Mouse (Mus musculus) myocyte (in vitro differentiated cells): ENCODE data around the gene Tle3.

ENCODE experiments used
- E2F4 ChIP-seq: IDR thresholded peaks from one replicate; pipeline ENCODE4 v1.6.1; 2011; ENCODE audit warnings: mild to moderate bottlenecking, control low read depth, moderate library complexity; ENCODE audit not compliant: insufficient read depth
- POLR2A ChIP-seq: IDR thresholded peaks from one replicate; pipeline ENCODE4 v1.6.1; 2011; ENCODE audit warnings: low read depth, mild to moderate bottlenecking, control low read depth, moderate library complexity; ENCODE audit not compliant: insufficient read length
- SRF ChIP-seq: IDR thresholded peaks from one replicate; pipeline ENCODE4 v1.6.1; 2011; ENCODE audit warnings: low read depth; ENCODE audit not compliant: control insufficient read depth, insufficient read length
- TCF12 ChIP-seq: IDR thresholded peaks from one replicate; pipeline ENCODE4 v1.6.1; 2011; ENCODE audit warnings: mild to moderate bottlenecking, control low read depth; ENCODE audit not compliant: poor library complexity, insufficient read depth, severe bottlenecking
- TCF3 ChIP-seq: IDR thresholded peaks from one replicate; pipeline ENCODE4 v1.6.1; 2011; ENCODE audit warnings: low read depth, control low read depth; ENCODE audit not compliant: insufficient read length
- USF1 ChIP-seq: IDR thresholded peaks from one replicate; pipeline ENCODE4 v1.6.1; 2011; ENCODE audit warnings: low read depth, mild to moderate bottlenecking, control low read depth, moderate library complexity

DNA sequence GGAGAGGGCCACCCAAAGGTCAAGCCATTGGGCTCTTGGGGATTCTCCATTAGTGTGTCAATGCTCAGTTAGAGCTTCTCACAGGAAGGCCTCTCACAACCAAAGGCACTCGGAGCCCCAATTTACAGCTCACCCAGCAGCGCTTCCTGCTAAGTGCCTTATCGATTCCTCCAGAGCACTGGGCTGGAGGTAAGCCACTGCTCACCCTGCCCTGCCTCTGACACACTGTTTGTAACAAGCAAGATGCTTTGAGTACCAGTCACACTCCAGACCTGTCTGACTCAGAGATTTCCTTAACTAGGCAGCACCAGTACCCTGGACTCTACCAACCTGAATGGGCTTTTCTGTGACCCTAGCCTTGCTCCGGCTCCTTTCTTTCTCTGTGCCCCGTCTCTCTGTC lies 44.0 kb upstream of the Tle3 start:
- TF ChIP-seq TCF12 (no peak), POLR2A (no peak), E2F4 (no peak), TCF3 (no peak), USF1 (no peak), SRF (no peak)
